Mouse (Mus musculus) embryonic fibroblast, embryonic 13.5 days (primary cell): Measurements from ENCODE around the gene Klk8.

ENCODE experiments used
- CTCF ChIP-seq: IDR thresholded peaks from 2 replicates; pipeline ENCODE4 v1.5.1; 2011; ENCODE audit warnings: mild to moderate bottlenecking, control low read depth, low read length, moderate library complexity, borderline replicate concordance; ENCODE audit not compliant: insufficient read depth
- POLR2A ChIP-seq: IDR thresholded peaks from 2 replicates; pipeline ENCODE4 v1.6.1; 2011; ENCODE audit warnings: low read depth, mild to moderate bottlenecking, control low read depth, low read length, moderate library complexity

DNA sequence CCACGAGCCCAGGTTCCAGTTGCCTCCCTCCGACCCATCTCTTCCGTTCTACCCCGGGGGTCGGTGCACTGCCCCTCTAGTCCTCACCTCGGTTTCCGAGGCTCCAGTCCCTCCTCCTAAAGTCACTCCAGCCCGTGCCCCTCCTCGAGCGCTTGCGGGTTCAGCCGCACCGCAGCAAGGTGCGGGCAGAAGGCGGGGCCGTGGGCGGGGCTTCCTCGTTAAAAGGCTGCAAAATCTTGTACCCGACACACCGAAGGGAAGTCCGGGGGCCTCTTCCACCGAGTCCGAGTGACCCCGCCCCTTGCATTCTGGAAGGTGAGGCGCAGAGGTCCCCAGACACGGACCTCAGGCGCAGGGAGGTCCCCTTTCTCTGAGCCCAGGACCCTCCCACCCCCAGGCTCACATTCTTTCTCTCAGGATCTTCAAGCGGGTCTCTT lies at the start of gene Klk8:
- TF ChIP-seq CTCF (no peak), POLR2A (no peak)
